Mouse (Mus musculus): ENCODE results near the gene Tbc1d32. TPM values are rescaled to one million over a fixed set of nuclear protein-coding genes. Genes with fewer than 3 reads are reported as not detected.
"Not testable (repeated sequence)": the region's sequence is repeated elsewhere in the genome, so short reads cannot be mapped to it uniquely, and the experiment has no call there.

Gene Tbc1d32
- 4.8 and 5.0 TPM in 2 replicates for polyA plus RNA-seq (2016; fragmentation: Nextera tagmentation; extraction: Ambion mirVana)

- Histone ChIP-seq H3K4me2 (replicated peaks) (peak within 1 kb of the TSS; percentile 50), H3K27ac (peak within 1 kb of the TSS; percentile 86), H3K36me3 (no peaks in the 10 kb centered on the region), H3K4me3 (peak within 1 kb of the TSS; percentile 56), H3K4me1 (peaks cover 11% of the 10 kb centered on the region; the same call in 1 of the 2 replicates), H3K9ac (peak within 1 kb of the TSS; percentile 59), H3K27me3 (no peaks in the 10 kb centered on the region), H3K9me3 (no peaks in the 10 kb centered on the region)
- WGBS: 4% methylated on average over 42 of the region's 42 CpGs
- ATAC-seq (ENCODE audit: insufficient number of reproducible peaks, insufficient read depth, low FRiP score, low TSS enrichment): peak; percentile 97
Measured at GRCm38 (mm10) chr10:56228568-56229209, at the start of gene Tbc1d32. TSS of gene Tbc1d32 (minus strand) at chr10:56228689.

- H3K36me3 ChIP-seq: no peaks in the 10 kb centered on the region
- H3K4me1 ChIP-seq: peaks cover 11% of the 10 kb centered on the region; the same call in 1 of the 2 replicates
- H3K4me3 ChIP-seq: peak overlapping the region; percentile 56
- peak overlapping the region; percentile 50 for H3K4me2 ChIP-seq (replicated peaks)
- peak overlapping the region; percentile 86; the same call in 1 of the 2 replicates for H3K27ac ChIP-seq
- ATAC-seq (ENCODE audit: insufficient number of reproducible peaks, insufficient read depth, low FRiP score, low TSS enrichment): no peak
- H3K9me3 ChIP-seq: no peaks in the 10 kb centered on the region
- peak overlapping the region; percentile 59 for H3K9ac ChIP-seq
- no peaks in the 10 kb centered on the region for H3K27me3 ChIP-seq
- WGBS: 78% methylated on average over 8 of the region's 8 CpGs
Measured at GRCm38 (mm10) chr10:56227771-56228275, 666 bp downstream of the Tbc1d32 start.

GRCm38 (mm10) chr10:56215797-56216196 lies 12.7 kb downstream of the Tbc1d32 start:
- Histone ChIP-seq H3K9me3 (no peaks in the 10 kb centered on the region), H3K27me3 (no peaks in the 10 kb centered on the region), H3K36me3 (no peaks in the 10 kb centered on the region), H3K4me1 (no peaks in the 10 kb centered on the region), H3K4me3 (no peak overlapping the region), H3K9ac (no peak overlapping the region), H3K4me2 (replicated peaks) (no peak overlapping the region), H3K27ac (no peak overlapping the region)
- WGBS: 79% methylated on average over 3 of the region's 3 CpGs
- no peak for ATAC-seq (ENCODE audit: insufficient number of reproducible peaks, insufficient read depth, low FRiP score, low TSS enrichment)

GRCm38 (mm10) chr10:56210343-56210742 lies 18.1 kb downstream of the Tbc1d32 start:
- H3K4me3 ChIP-seq: no peak overlapping the region
- H3K27ac ChIP-seq: no peak overlapping the region
- H3K4me2 ChIP-seq (replicated peaks): no peak overlapping the region
- WGBS: 93% methylated on average over 1 of the region's 1 CpGs
- H3K27me3 ChIP-seq: no peaks in the 10 kb centered on the region
- no peak overlapping the region for H3K9ac ChIP-seq
- H3K36me3 ChIP-seq: no peaks in the 10 kb centered on the region
- H3K9me3 ChIP-seq: no peaks in the 10 kb centered on the region
- no peak for ATAC-seq (ENCODE audit: insufficient number of reproducible peaks, insufficient read depth, low FRiP score, low TSS enrichment)
- no peaks in the 10 kb centered on the region for H3K4me1 ChIP-seq

- H3K4me2 ChIP-seq (replicated peaks): no peak overlapping the region
- no peaks in the 10 kb centered on the region for H3K4me1 ChIP-seq
- H3K36me3 ChIP-seq: no peaks in the 10 kb centered on the region
- no peak overlapping the region for H3K9ac ChIP-seq
- WGBS: 79% methylated on average over 8 of the region's 8 CpGs
- no peaks in the 10 kb centered on the region for H3K27me3 ChIP-seq
- no peak overlapping the region for H3K4me3 ChIP-seq
- no peak overlapping the region for H3K27ac ChIP-seq
- no peak for ATAC-seq (ENCODE audit: insufficient number of reproducible peaks, insufficient read depth, low FRiP score, low TSS enrichment)
- H3K9me3 ChIP-seq: no peaks in the 10 kb centered on the region
Measured at GRCm38 (mm10) chr10:56206802-56207404, 21.6 kb downstream of the Tbc1d32 start.

GRCm38 (mm10) chr10:56204348-56204747 lies 24.1 kb downstream of the Tbc1d32 start:
- Histone ChIP-seq H3K4me1 (no peaks in the 10 kb centered on the region), H3K27me3 (no peaks in the 10 kb centered on the region), H3K36me3 (no peaks in the 10 kb centered on the region), H3K27ac (no peak overlapping the region), H3K4me2 (replicated peaks) (no peak overlapping the region), H3K4me3 (no peak overlapping the region), H3K9ac (no peak overlapping the region), H3K9me3 (no peaks in the 10 kb centered on the region)
- WGBS: 90% methylated on average over 2 of the region's 2 CpGs
- ATAC-seq (ENCODE audit: insufficient number of reproducible peaks, insufficient read depth, low FRiP score, low TSS enrichment): no peak

GRCm38 (mm10) chr10:56199902-56200301 lies 28.6 kb downstream of the Tbc1d32 start:
- Histone ChIP-seq H3K27me3 (no peaks in the 10 kb centered on the region), H3K4me1 (no peaks in the 10 kb centered on the region), H3K4me2 (replicated peaks) (no peak overlapping the region), H3K27ac (no peak overlapping the region), H3K36me3 (no peaks in the 10 kb centered on the region), H3K4me3 (no peak overlapping the region), H3K9me3 (no peaks in the 10 kb centered on the region), H3K9ac (no peak overlapping the region)
- ATAC-seq (ENCODE audit: insufficient number of reproducible peaks, insufficient read depth, low FRiP score, low TSS enrichment): no peak

GRCm38 (mm10) chr10:56198691-56199090 lies 29.8 kb downstream of the Tbc1d32 start:
- Histone ChIP-seq H3K9ac (no peak overlapping the region), H3K36me3 (no peaks in the 10 kb centered on the region), H3K4me1 (no peaks in the 10 kb centered on the region), H3K4me2 (replicated peaks) (no peak overlapping the region), H3K27me3 (no peaks in the 10 kb centered on the region), H3K9me3 (no peaks in the 10 kb centered on the region), H3K27ac (no peak overlapping the region), H3K4me3 (no peak overlapping the region)
- WGBS: 42% methylated on average over 3 of the region's 3 CpGs
- ATAC-seq (ENCODE audit: insufficient number of reproducible peaks, insufficient read depth, low FRiP score, low TSS enrichment): no peak

GRCm38 (mm10) chr10:56194310-56194709 lies 34.2 kb downstream of the Tbc1d32 start:
- Histone ChIP-seq H3K4me2 (replicated peaks) (no peak overlapping the region), H3K9me3 (no peaks in the 10 kb centered on the region), H3K9ac (no peak overlapping the region), H3K4me3 (no peak overlapping the region), H3K27ac (no peak overlapping the region), H3K4me1 (no peaks in the 10 kb centered on the region), H3K27me3 (no peaks in the 10 kb centered on the region), H3K36me3 (no peaks in the 10 kb centered on the region)
- no peak for ATAC-seq (ENCODE audit: insufficient number of reproducible peaks, insufficient read depth, low FRiP score, low TSS enrichment)
- WGBS: 82% methylated on average over 7 of the region's 7 CpGs

- Histone ChIP-seq H3K4me3 (no peak overlapping the region), H3K36me3 (peaks cover 8% of the 10 kb centered on the region; the same call in 1 of the 2 replicates), H3K4me1 (no peaks in the 10 kb centered on the region), H3K27me3 (no peaks in the 10 kb centered on the region), H3K9ac (no peak overlapping the region), H3K27ac (no peak overlapping the region), H3K4me2 (replicated peaks) (no peak overlapping the region), H3K9me3 (no peaks in the 10 kb centered on the region)
- WGBS: 86% methylated on average over 1 of the region's 1 CpGs
- ATAC-seq (ENCODE audit: insufficient number of reproducible peaks, insufficient read depth, low FRiP score, low TSS enrichment): no peak
Measured at GRCm38 (mm10) chr10:56181727-56182126, 46.8 kb downstream of the Tbc1d32 start.

GRCm38 (mm10) chr10:56173184-56173583 lies 55.3 kb downstream of the Tbc1d32 start:
- no peaks in the 10 kb centered on the region for H3K9me3 ChIP-seq
- WGBS: 82% methylated on average over 5 of the region's 5 CpGs
- H3K4me1 ChIP-seq: no peaks in the 10 kb centered on the region
- H3K4me3 ChIP-seq: no peak overlapping the region
- no peak overlapping the region for H3K9ac ChIP-seq
- no peak overlapping the region for H3K4me2 ChIP-seq (replicated peaks)
- H3K27ac ChIP-seq: no peak overlapping the region
- H3K36me3 ChIP-seq: no peaks in the 10 kb centered on the region
- no peak for ATAC-seq (ENCODE audit: insufficient number of reproducible peaks, insufficient read depth, low FRiP score, low TSS enrichment)
- H3K27me3 ChIP-seq: no peaks in the 10 kb centered on the region

- H3K4me2 ChIP-seq (replicated peaks); H3K9me3 ChIP-seq; H3K27ac ChIP-seq; ATAC-seq (ENCODE audit: insufficient number of reproducible peaks, insufficient read depth, low FRiP score, low TSS enrichment); H3K9ac ChIP-seq; H3K4me3 ChIP-seq; H3K4me1 ChIP-seq; H3K27me3 ChIP-seq; H3K36me3 ChIP-seq: not testable (repeated sequence)
Measured at GRCm38 (mm10) chr10:56167721-56168120, 60.8 kb downstream of the Tbc1d32 start.

Measured in embryonic facial prominence, embryonic 12.5 days (tissue).